Mouse (Mus musculus): Measurements from ENCODE around the gene Cylc2. TPM values are rescaled to one million over a fixed set of nuclear protein-coding genes. Genes with fewer than 3 reads are reported as not detected.

The Cylc2 gene
- polyA plus RNA-seq (2016; fragmentation: Nextera tagmentation; extraction: Ambion mirVana), result not detected in 2 replicates

- Histone ChIP-seq H3K9me3 (replicated peaks) (no peaks in the 10 kb centered on the region), H3K27me3 (no peaks in the 10 kb centered on the region), H3K4me3 (no peak within 1 kb of the TSS), H3K27ac (no peak within 1 kb of the TSS), H3K4me1 (no peaks in the 10 kb centered on the region), H3K36me3 (no peaks in the 10 kb centered on the region), H3K9ac (no peak within 1 kb of the TSS), H3K4me2 (replicated peaks) (no peak within 1 kb of the TSS)
- ATAC-seq (ENCODE audit: low FRiP score), result no peak
- WGBS, result 91% methylated on average over 1 of the region's 1 CpGs
Observed at GRCm38 (mm10) chr4:51216378-51216777, at the start of gene Cylc2. Gene Cylc2, plus strand, starts transcription at chr4:51216678.

Measured in hindbrain, embryonic 12.5 days (tissue).